In the genomic region with DNA sequence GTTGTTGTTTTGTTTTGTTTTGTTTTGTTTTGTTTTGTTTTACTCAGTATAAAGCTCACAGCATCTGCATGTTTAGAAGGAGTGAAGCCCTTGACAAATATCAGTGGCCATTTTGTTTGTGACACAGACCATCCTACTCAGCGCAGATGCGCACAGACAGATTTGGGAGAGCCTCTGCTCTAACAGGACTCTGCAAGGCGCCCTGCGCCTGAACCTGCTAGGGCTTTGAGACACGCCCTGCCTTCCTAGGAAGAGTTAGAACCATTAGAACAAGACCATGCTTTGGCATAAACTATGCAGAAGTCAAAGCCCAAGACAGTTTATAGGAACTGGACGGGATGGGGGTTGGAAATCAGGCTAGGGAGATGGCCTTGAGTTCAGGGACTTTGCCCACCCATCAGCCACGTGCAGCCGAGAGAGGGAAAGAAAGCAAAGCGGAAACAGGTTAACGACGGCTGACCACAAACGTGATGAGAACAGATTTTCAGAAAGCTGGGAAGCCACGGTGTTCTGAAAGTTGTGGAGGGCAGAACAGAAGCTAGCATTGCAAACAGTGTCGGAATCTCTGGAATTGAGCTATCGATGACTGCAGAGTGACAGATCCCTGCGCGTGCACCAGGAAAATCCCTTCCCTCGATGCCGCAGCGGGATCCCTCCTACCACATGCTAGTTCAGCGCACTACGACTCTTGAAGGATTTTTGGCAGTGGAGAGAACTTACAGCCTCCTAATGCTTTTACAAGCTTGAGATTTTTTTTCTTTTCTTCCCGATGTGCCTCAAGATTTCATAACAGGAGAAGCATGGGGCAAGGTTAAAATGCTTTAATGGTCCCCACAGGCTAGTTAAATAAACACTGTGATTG, we compare ENCODE assay signal across 17 mouse cellular contexts.
A peak's percentile ranks its signal among the peaks of the same experiment; 100 is the strongest.
DNase-seq lines count a peak whose midpoint lies in the region; ATAC-seq and TF ChIP-seq lines count a peak whose summit lies in the region.
"Had no signal": no experiment of that assay in that cellular context is flagged by ENCODE, and none has a peak within 500 bp of the region (broad histone marks: within the 10 kb centered on the region; RNA-seq: fewer than 3 reads in every experiment).

No protein-coding gene starts in this region.

- no peak overlapping the region for H3K4me3 ChIP-seq in kidney, embryonic 15.5 days (replicated peaks)
- H3K4me3 ChIP-seq in limb, embryonic 14.5 days (replicated peaks; ENCODE audit: low read length), result no peak overlapping the region
- no peak overlapping the region for H3K4me3 ChIP-seq in hindbrain, embryonic 14.5 days (replicated peaks; ENCODE audit: low read length)
- H3K4me3 ChIP-seq: embryonic facial prominence, embryonic 15.5 days; hindbrain, embryonic 12.5 days; layer of hippocampus, adult 2 months; left cerebral cortex, adult 2 months; liver, embryonic 13.5 days; megakaryocyte, embryonic 14.5 days had no signal

- no peak overlapping the region for H3K27ac ChIP-seq in kidney, embryonic 15.5 days
- H3K27ac ChIP-seq in limb, embryonic 14.5 days (replicated peaks; ENCODE audit: low read depth, low read length), result no peak overlapping the region
- H3K27ac ChIP-seq in hindbrain, embryonic 14.5 days, result no peak overlapping the region
- H3K27ac ChIP-seq: embryonic facial prominence, embryonic 15.5 days; hindbrain, embryonic 12.5 days; layer of hippocampus, adult 2 months; left cerebral cortex, adult 2 months; liver, embryonic 13.5 days had no signal

- no peak overlapping the region for H3K9ac ChIP-seq in kidney, embryonic 15.5 days
- H3K9ac ChIP-seq in limb, embryonic 14.5 days (ENCODE audit: low read depth, low read length, severe bottlenecking), result no peak overlapping the region
- H3K9ac ChIP-seq in hindbrain, embryonic 14.5 days, result no peak overlapping the region
- H3K9ac ChIP-seq: embryonic facial prominence, embryonic 15.5 days; hindbrain, embryonic 12.5 days; liver, embryonic 13.5 days had no signal

- no peak for ATAC-seq in kidney, embryonic 15.5 days (replicated peaks; ENCODE audit: low FRiP score)
- ATAC-seq in common myeloid progenitor, adult 5-6 weeks (replicated peaks; ENCODE audit: low read depth, poor library complexity, severe bottlenecking), result peak; percentile 50
- peak; percentile 69 for ATAC-seq in limb, embryonic 14.5 days (ENCODE audit: low FRiP score, low read depth)
- no peak for ATAC-seq in hindbrain, embryonic 14.5 days (ENCODE audit: low FRiP score)

- WGBS in kidney, embryonic 15.5 days, result 56% methylated on average over 23 of the region's 23 CpGs
- 39% methylated on average over 23 of the region's 23 CpGs for WGBS in limb, embryonic 14.5 days
- 82% methylated on average over 23 of the region's 23 CpGs for WGBS in hindbrain, embryonic 14.5 days

- DNase-seq in kidney, adult 8-10 months, result no peak
- DNase-seq in R1 (ENCODE audit: low read depth, low spot score) (peak; percentile 53), MN1 (ENCODE audit: low spot score) (no peak)
- peak; percentile 68 for DNase-seq in limb, embryonic 14.5 days (ENCODE audit: low spot score)
- no peak for DNase-seq in hindbrain, embryonic 14.5 days (ENCODE audit: low spot score)
- DNase-seq: cerebellum, adult 2 months; kidney, adult 18-20 months; liver, embryonic 13.5 days; right cerebral cortex, postnatal 25 days; thymus, postnatal 14 days had no signal

- H3K9me3 ChIP-seq in kidney, embryonic 15.5 days (replicated peaks), result peaks cover 9% of the 10 kb centered on the region; the same call in 1 of the 2 replicates
- H3K9me3 ChIP-seq in limb, embryonic 14.5 days (ENCODE audit: control insufficient read depth, low read length), result peaks cover 11% of the 10 kb centered on the region; the same call in 1 of the 2 replicates
- peaks cover 11% of the 10 kb centered on the region for H3K9me3 ChIP-seq in hindbrain, embryonic 14.5 days (ENCODE audit: control insufficient read depth, low read length)
- H3K9me3 ChIP-seq: hindbrain, embryonic 12.5 days had no signal

- H3K4me2 ChIP-seq in kidney, embryonic 15.5 days, result 0 out of 2 replicates have a peak overlapping the region, but pooled peaks have one; percentile 14
- H3K4me2 ChIP-seq in limb, embryonic 14.5 days (replicated peaks; ENCODE audit: low read depth, low read length, severe bottlenecking), result peak overlapping the region; percentile 24
- no peak overlapping the region for H3K4me2 ChIP-seq in hindbrain, embryonic 14.5 days (replicated peaks)
- H3K4me2 ChIP-seq: embryonic facial prominence, embryonic 15.5 days; hindbrain, embryonic 12.5 days; liver, embryonic 13.5 days had no signal

- peaks cover 9% of the 10 kb centered on the region; the same call in 1 of the 2 replicates for H3K4me1 ChIP-seq in kidney, embryonic 15.5 days
- H3K4me1 ChIP-seq in limb, embryonic 14.5 days (ENCODE audit: control insufficient read depth, insufficient read depth, low read length), result peaks cover 11% of the 10 kb centered on the region
- H3K4me1 ChIP-seq in hindbrain, embryonic 14.5 days (replicated peaks; ENCODE audit: control insufficient read depth, insufficient read depth, low read length), result no peaks in the 10 kb centered on the region
- H3K4me1 ChIP-seq: embryonic facial prominence, embryonic 15.5 days; hindbrain, embryonic 12.5 days had no signal

- 0 out of 2 replicates have a peak, but pooled peaks cover 3% of the 10 kb centered on the region for H3K36me3 ChIP-seq in kidney, embryonic 15.5 days
- no peaks in the 10 kb centered on the region for H3K36me3 ChIP-seq in limb, embryonic 14.5 days (ENCODE audit: control insufficient read depth, insufficient read depth, low read length)
- no peaks in the 10 kb centered on the region for H3K36me3 ChIP-seq in hindbrain, embryonic 14.5 days (replicated peaks; ENCODE audit: control insufficient read depth, insufficient read depth)
- H3K36me3 ChIP-seq: embryonic facial prominence, embryonic 15.5 days; hindbrain, embryonic 12.5 days; liver, embryonic 13.5 days had no signal

- TF ChIP-seq POLR2A in limb, embryonic 14.5 days (IDR thresholded peaks at IDR 0.05; ENCODE audit: borderline replicate concordance, extremely low read depth, insufficient read depth, insufficient read length), result no peak

- no peaks in the 10 kb centered on the region for H3K27me3 ChIP-seq in kidney, embryonic 15.5 days
- H3K27me3 ChIP-seq in limb, embryonic 14.5 days (ENCODE audit: control insufficient read depth, insufficient read depth, low read length), result peaks cover 2% of the 10 kb centered on the region; the same call in 1 of the 2 replicates
- H3K27me3 ChIP-seq in hindbrain, embryonic 14.5 days (ENCODE audit: control insufficient read depth, insufficient read depth, low read length), result no peaks in the 10 kb centered on the region
- H3K27me3 ChIP-seq: embryonic facial prominence, embryonic 15.5 days; hindbrain, embryonic 12.5 days; liver, embryonic 13.5 days had no signal

Comparison
In these comparisons a context has a peak if more than half of its experiments do, and no peak if none do; other contexts are left out.
1. ATAC-seq: peak in common myeloid progenitor, adult 5-6 weeks (single experiment) and limb, embryonic 14.5 days (single experiment); none in kidney, embryonic 15.5 days (single experiment) and hindbrain, embryonic 14.5 days (single experiment).
2. DNase-seq: peak in R1 (single experiment) and limb, embryonic 14.5 days (single experiment); none in kidney, adult 8-10 months (0 of 2), MN1 (single experiment) and hindbrain, embryonic 14.5 days (single experiment).